Mouse (Mus musculus) forebrain, embryonic 13.5 days (tissue): ENCODE data around the gene Prpf31. TPM values are rescaled to one million over a fixed set of nuclear protein-coding genes. Genes with fewer than 3 reads are reported as not detected.

Experiments
- ATAC-seq: fragments of 200-750 bp; cut with Nextera tagmentation; 2 replicates; pipeline ENCODE4 v1.8.0; 2017
- H3K27ac ChIP-seq: fragments of 300-500 bp; sonication (generic); 2 replicates; pipeline ENCODE4 v1.5.1; 2015; ENCODE audit warnings: inconsistent platforms, mild to moderate bottlenecking, moderate library complexity
- H3K27me3 ChIP-seq: fragments of 300-500 bp; sonication (generic); 2 replicates; pipeline ENCODE4 v1.6.1; 2015; ENCODE audit warnings: mild to moderate bottlenecking, inconsistent platforms
- H3K36me3 ChIP-seq: fragments of 300-500 bp; sonication (generic); 2 replicates; pipeline ENCODE4 v1.6.1; 2015; ENCODE audit warnings: mild to moderate bottlenecking, inconsistent platforms; ENCODE audit not compliant: poor library complexity, severe bottlenecking
- H3K4me1 ChIP-seq: fragments of 300-500 bp; sonication (generic); 2 replicates; pipeline ENCODE4 v1.6.1; 2015; ENCODE audit warnings: inconsistent platforms
- H3K4me2 ChIP-seq: fragments of 300-500 bp; sonication (generic); 2 replicates; pipeline ENCODE4 v1.6.1; 2015; ENCODE audit warnings: inconsistent platforms, mild to moderate bottlenecking, moderate library complexity
- H3K4me3 ChIP-seq: fragments of 300-500 bp; sonication (generic); 2 replicates; pipeline ENCODE4 v1.5.1; 2015; ENCODE audit warnings: mild to moderate bottlenecking, inconsistent platforms
- H3K9ac ChIP-seq: fragments of 300-500 bp; sonication (generic); 2 replicates; pipeline ENCODE4 v1.6.1; 2015; ENCODE audit warnings: mild to moderate bottlenecking, inconsistent platforms
- H3K9me3 ChIP-seq: fragments of 300-500 bp; sonication (generic); replicated peaks from 2 replicates; pipeline ENCODE4 v1.6.1; 2016; ENCODE audit warnings: inconsistent platforms
- WGBS: fragments of 180-500 bp; shearing (Covaris S2); methylation state at CpG from one replicate; pipeline ENCODE4 v1.1.7; 2015; 5-methylcytosine and 5-hydroxymethylcytosine counted together
- microRNA-seq: library from miRNA; unstranded; fragments of <30 nt; microRNA quantifications from one replicate; pipeline ENCODE4, GENCODE M21; 2016
- polyA plus RNA-seq: library from polyadenylated mRNA; unstranded; fragments of >200 nt; fragmentation: Nextera tagmentation; extraction: Ambion mirVana; gene quantifications from 2 replicates; pipeline ENCODE4 v1.2.1, GENCODE M21; 2015

The Prpf31 gene
- polyA plus RNA-seq, 1 experiment from 2014 or later, result 134 TPM

DNA sequence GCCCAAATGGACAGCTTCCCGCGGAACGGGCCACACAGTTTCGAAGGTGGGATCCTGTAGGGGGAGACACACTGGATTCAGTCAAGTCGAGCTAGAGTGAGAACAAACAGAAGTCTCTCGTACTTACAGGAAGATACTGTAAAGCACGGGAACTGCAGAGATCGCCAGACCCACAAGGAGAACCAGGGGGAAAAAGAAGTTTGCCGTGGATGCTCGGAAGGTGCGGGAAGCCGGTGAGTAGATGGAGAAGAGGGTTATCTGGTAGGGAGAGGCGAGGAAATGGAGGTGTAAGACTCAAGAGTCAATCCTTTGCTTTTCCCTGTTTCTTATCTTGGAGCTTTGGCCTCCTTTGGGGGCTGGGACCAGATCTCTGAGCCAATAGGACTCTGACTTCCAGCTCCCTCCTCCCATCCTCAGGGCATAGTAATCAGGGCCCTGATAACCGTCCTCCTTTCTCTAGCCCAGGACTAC lies 37.2 kb downstream of the Prpf31 start:
- H3K4me1 ChIP-seq, result peaks cover 23% of the 10 kb centered on the region
- ATAC-seq, result no peak
- no peaks in the 10 kb centered on the region for H3K27me3 ChIP-seq
- H3K9ac ChIP-seq, result no peak overlapping the region
- H3K36me3 ChIP-seq, result peaks cover 17% of the 10 kb centered on the region
- WGBS, result 16% methylated on average over 14 of the region's 14 CpGs
- no peak overlapping the region for H3K27ac ChIP-seq
- no peaks in the 10 kb centered on the region for H3K9me3 ChIP-seq
- no peak overlapping the region for H3K4me2 ChIP-seq
- no peak overlapping the region for H3K4me3 ChIP-seq

DNA sequence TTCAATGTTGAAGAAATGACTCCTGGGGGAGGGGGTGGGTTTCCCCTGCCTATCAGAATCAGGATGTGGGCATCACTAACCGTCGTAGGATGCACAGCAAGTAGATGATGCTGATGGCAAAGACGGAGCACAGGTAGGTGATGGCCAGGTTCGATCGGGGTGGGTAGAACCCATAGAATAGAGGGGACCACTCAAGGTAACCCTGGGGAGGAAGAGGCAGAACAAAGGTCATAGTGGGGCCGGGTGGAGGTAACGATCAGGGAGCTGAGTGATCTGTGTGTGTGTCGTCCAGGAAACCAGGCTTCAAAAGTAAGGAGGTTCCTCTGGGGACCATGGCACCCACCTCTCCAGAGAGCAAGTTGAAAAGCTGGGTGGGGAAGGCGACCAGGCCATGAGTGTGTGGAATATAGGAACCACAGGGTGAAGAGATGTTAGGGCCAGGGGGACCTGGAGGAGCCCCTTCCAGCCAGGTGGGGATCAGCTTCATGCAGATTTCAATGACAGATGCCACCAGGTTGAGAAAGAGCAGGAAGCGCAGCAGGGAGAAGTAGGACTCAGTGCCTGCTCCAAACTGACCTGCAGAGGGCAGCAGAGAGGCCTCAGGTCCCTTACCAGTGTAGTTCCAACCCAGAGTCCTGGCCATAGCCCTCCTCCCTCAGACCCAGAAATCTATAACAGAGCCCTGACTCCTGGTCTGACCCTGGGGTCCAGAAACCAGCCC lies 44.9 kb downstream of the Prpf31 start:
- H3K9ac ChIP-seq, result no peak overlapping the region
- WGBS, result 72% methylated on average over 10 of the region's 10 CpGs
- H3K27me3 ChIP-seq, result no peaks in the 10 kb centered on the region
- no peak overlapping the region for H3K4me2 ChIP-seq
- no peaks in the 10 kb centered on the region for H3K4me1 ChIP-seq
- ATAC-seq, result peak; percentile 90
- H3K4me3 ChIP-seq, result no peak overlapping the region
- no peak overlapping the region for H3K27ac ChIP-seq
- peaks cover 5% of the 10 kb centered on the region; the same call in 1 of the 2 replicates for H3K36me3 ChIP-seq
- no peaks in the 10 kb centered on the region for H3K9me3 ChIP-seq

DNA sequence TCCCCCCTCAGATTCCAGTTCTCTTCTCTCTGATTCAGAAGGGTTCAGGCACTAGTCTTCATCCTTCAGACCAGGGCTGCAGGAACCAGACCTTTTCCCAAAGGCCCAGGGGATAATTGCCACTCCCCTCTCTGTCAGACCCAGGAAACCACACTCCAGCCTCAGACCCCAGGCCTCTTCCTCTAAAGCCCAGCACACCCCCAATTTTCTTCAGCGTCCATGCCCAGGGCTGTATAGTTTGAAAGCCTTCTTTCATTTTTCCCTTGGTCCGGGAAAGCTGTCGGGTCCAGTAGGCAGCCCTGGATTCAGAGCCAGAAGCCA lies 45.4 kb downstream of the Prpf31 start:
- Histone ChIP-seq H3K36me3 (peaks cover 6% of the 10 kb centered on the region; the same call in 1 of the 2 replicates), H3K9me3 (no peaks in the 10 kb centered on the region), H3K27ac (no peak overlapping the region), H3K4me3 (no peak overlapping the region), H3K4me1 (no peaks in the 10 kb centered on the region), H3K9ac (no peak overlapping the region), H3K27me3 (no peaks in the 10 kb centered on the region), H3K4me2 (no peak overlapping the region)
- no peak for ATAC-seq
- WGBS, result 81% methylated on average over 3 of the region's 3 CpGs

GRCm38 (mm10) chr7:3676371-3676770 lies 46.6 kb downstream of the Prpf31 start:
- no peak for ATAC-seq
- no peaks in the 10 kb centered on the region for H3K9me3 ChIP-seq
- H3K4me3 ChIP-seq, result no peak overlapping the region
- H3K27ac ChIP-seq, result no peak overlapping the region
- no peaks in the 10 kb centered on the region for H3K27me3 ChIP-seq
- WGBS, result 86% methylated on average over 12 of the region's 12 CpGs
- H3K4me1 ChIP-seq, result no peaks in the 10 kb centered on the region
- peaks cover 10% of the 10 kb centered on the region; the same call in 1 of the 2 replicates for H3K36me3 ChIP-seq
- H3K9ac ChIP-seq, result no peak overlapping the region
- no peak overlapping the region for H3K4me2 ChIP-seq

DNA sequence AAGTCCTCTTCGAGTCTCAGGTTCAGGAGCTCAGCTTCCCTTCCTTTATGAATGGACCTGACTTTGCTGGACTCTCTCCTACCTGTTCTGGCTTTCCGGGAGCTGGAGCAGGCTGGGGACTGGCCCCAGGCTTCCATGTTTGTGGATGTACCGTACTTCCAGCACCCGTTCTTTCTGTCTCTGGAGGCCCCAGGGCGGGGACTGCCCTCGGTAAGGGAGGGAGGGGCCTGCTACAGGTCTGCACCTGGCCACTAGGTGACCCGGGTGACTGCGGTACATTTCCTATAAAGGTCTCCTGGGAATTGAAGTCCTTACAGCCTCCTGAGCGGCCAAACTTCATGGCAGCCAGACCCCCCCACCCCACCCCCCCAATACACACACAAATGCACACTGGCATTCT lies 47.6 kb downstream of the Prpf31 start, which contains the start of gene Tmc4:
Gene Tmc4, minus strand, starts transcription at position 212 of the 400 bp plus-strand sequence.
- WGBS, result 45% methylated on average over 9 of the region's 9 CpGs
- peaks cover 13% of the 10 kb centered on the region; the same call in 1 of the 2 replicates for H3K36me3 ChIP-seq
- no peaks in the 10 kb centered on the region for H3K27me3 ChIP-seq
- no peaks in the 10 kb centered on the region for H3K4me1 ChIP-seq
- no peak within 1 kb of the TSS for H3K4me3 ChIP-seq
- no peak within 1 kb of the TSS for H3K27ac ChIP-seq
- ATAC-seq, result no peak
- H3K4me2 ChIP-seq, result no peak within 1 kb of the TSS
- no peak within 1 kb of the TSS for H3K9ac ChIP-seq
- no peaks in the 10 kb centered on the region for H3K9me3 ChIP-seq

DNA sequence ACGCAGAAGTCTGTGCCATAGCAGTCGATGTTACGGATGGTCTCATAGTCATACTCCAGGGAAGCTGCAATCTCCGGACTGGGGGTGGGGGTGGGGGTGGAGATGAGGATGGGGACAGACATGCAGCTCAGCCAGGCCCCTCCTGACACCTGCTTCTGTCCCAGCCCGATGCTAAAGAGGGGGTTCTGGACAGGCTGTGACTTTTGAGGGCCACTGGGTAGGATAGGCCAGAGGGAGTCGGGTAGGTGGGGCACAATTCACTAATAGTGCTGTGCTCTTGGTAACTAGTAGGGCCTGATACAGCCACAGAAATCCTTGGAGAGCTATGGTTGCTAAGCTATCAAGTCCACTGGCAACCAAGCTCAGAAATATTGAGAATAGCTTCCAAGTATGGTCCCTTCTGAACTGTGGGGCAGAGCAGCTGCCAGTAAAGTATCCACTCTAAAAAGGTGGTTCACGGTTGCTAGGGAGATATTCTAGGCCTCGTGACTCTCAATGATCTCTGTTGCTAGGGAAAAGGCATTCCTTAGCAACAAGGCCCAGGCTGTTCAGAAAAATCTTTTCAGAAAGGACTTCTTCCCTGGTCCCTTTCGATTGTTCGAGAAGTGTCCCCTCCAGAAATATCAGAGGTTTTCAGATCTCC lies 54.2 kb downstream of the Prpf31 start:
- ATAC-seq, result peak; percentile 69
- peaks cover 8% of the 10 kb centered on the region for H3K4me1 ChIP-seq
- no peak overlapping the region for H3K4me2 ChIP-seq
- H3K27me3 ChIP-seq, result no peaks in the 10 kb centered on the region
- H3K9ac ChIP-seq, result no peak overlapping the region
- 58% methylated on average over 10 of the region's 10 CpGs for WGBS
- H3K27ac ChIP-seq, result peak overlapping the region; percentile 75
- H3K36me3 ChIP-seq, result peaks cover 44% of the 10 kb centered on the region
- no peaks in the 10 kb centered on the region for H3K9me3 ChIP-seq
- no peak overlapping the region for H3K4me3 ChIP-seq

GRCm38 (mm10) chr7:3684698-3685097 lies 54.9 kb downstream of the Prpf31 start:
- Histone ChIP-seq H3K4me3 (no peak overlapping the region), H3K4me2 (no peak overlapping the region), H3K4me1 (peaks cover 8% of the 10 kb centered on the region), H3K9ac (no peak overlapping the region), H3K27ac (peak overlapping the region; percentile 75), H3K9me3 (no peaks in the 10 kb centered on the region), H3K27me3 (no peaks in the 10 kb centered on the region), H3K36me3 (peaks cover 44% of the 10 kb centered on the region)
- 78% methylated on average over 8 of the region's 8 CpGs for WGBS
- ATAC-seq, result peak; percentile 15; the same call in 1 of the 2 replicates

- 90% methylated on average over 31 of the region's 31 CpGs for WGBS
- H3K27ac ChIP-seq, result peak overlapping the region; percentile 75
Measured at GRCm38 (mm10) chr7:3685400-3686187, 55.8 kb downstream of the Prpf31 start.

DNA sequence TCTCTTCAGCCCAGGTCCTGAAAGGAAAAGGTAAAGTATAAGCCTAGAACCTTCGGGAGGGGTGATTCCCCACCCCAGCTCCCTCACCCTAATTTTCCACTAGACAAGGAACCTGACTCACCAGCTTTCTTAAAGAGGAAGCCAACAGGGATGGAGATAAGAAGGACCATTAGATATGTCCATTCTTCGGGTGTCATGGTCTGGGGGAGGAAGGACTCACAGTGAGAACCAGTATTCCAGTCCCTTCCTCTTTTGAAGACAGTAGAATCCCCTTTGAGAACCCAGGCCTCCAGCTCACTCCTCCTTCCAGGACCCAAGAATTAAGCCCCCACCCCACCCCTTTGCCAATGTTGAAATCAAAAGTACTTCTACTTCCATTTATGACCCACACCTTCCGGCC lies 62.1 kb downstream of the Prpf31 start:
- 44% methylated on average over 3 of the region's 3 CpGs for WGBS
- H3K4me2 ChIP-seq, result peak overlapping the region; percentile 84
- no peaks in the 10 kb centered on the region for H3K27me3 ChIP-seq
- peaks cover 26% of the 10 kb centered on the region for H3K4me1 ChIP-seq
- peak overlapping the region; percentile 75 for H3K4me3 ChIP-seq
- H3K27ac ChIP-seq, result no peak overlapping the region; the same call in 1 of the 2 replicates
- H3K36me3 ChIP-seq, result peaks cover 22% of the 10 kb centered on the region; the same call in 1 of the 2 replicates
- H3K9ac ChIP-seq, result peak overlapping the region; percentile 91
- no peak for ATAC-seq
- no peaks in the 10 kb centered on the region for H3K9me3 ChIP-seq

More at GRCm38 (mm10) chr7:3685400-3686187, 55.8 kb downstream of the Prpf31 start:
- no peaks in the 10 kb centered on the region for H3K27me3 ChIP-seq
- no peak for ATAC-seq
- H3K4me2 ChIP-seq, result no peak overlapping the region
- H3K9ac ChIP-seq, result no peak overlapping the region
- peaks cover 8% of the 10 kb centered on the region for H3K4me1 ChIP-seq
- no peaks in the 10 kb centered on the region for H3K9me3 ChIP-seq
- H3K4me3 ChIP-seq, result no peak overlapping the region
- H3K36me3 ChIP-seq, result peaks cover 39% of the 10 kb centered on the region

Small RNA genes lying within 50 kb of the gene (microRNA-seq; reads per million reads assigned to microRNA genes)
- gene Gm25100 (not detected), gene Mir3572 (2.4 reads per million)

Other genes starting within 250 kb of the Prpf31 start
- gene Cacng8, start 239.3 kb upstream of the Prpf31 start, polyA plus RNA-seq, result 10.0 and 12.6 TPM in 2 replicates
- gene Cacng6, start 205.8 kb upstream of the Prpf31 start, polyA plus RNA-seq, result not detected in 2 replicates
- not detected in 2 replicates for gene Tarm1, start 127.4 kb upstream of the Prpf31 start, polyA plus RNA-seq
- 0.27 and 0.34 TPM in 2 replicates for gene Oscar, start 13.8 kb upstream of the Prpf31 start, polyA plus RNA-seq
- 452 and 481 TPM in 2 replicates for gene Ndufa3, start 12.6 kb upstream of the Prpf31 start, polyA plus RNA-seq
- 31.3 and 33.1 TPM in 2 replicates for gene Tfpt, start 56 bp upstream of the Prpf31 start, polyA plus RNA-seq
- 55.3 and 56.3 TPM in 2 replicates for gene Cnot3, start 15.3 kb downstream of the Prpf31 start, polyA plus RNA-seq
- 16.1 and 19.2 TPM in 2 replicates for gene Leng1, start 35.9 kb downstream of the Prpf31 start, polyA plus RNA-seq
- 2.1 and 3.4 TPM in 2 replicates for gene Tmc4, start 47.6 kb downstream of the Prpf31 start, polyA plus RNA-seq
- gene Tsen34, start 62.9 kb downstream of the Prpf31 start, polyA plus RNA-seq, result 227 and 236 TPM in 2 replicates
- 36.2 and 41.6 TPM in 2 replicates for gene Mboat7, start 63.5 kb downstream of the Prpf31 start, polyA plus RNA-seq
- gene Rps9, start 74.0 kb downstream of the Prpf31 start, polyA plus RNA-seq, result 1,199 and 1,336 TPM in 2 replicates
- gene Pirb, start 90.4 kb downstream of the Prpf31 start, polyA plus RNA-seq, result 0.18 and 0.19 TPM in 2 replicates
- gene Gm15448, start 195.7 kb downstream of the Prpf31 start, polyA plus RNA-seq, result not detected in 2 replicates
- gene Pira2, start 215.1 kb downstream of the Prpf31 start, polyA plus RNA-seq, result not detected in 2 replicates